Mouse (Mus musculus): Measurements from ENCODE around the gene Zdhhc19. TPM values are rescaled to one million over a fixed set of nuclear protein-coding genes. Genes with fewer than 3 reads are reported as not detected.

The Zdhhc19 gene
- polyA plus RNA-seq (2016; fragmentation: Nextera tagmentation; extraction: Ambion mirVana), result not detected in 2 replicates

- no peak for ATAC-seq (ENCODE audit: low FRiP score, low read depth)
- peaks cover 7% of the 10 kb centered on the region; the same call in 1 of the 2 replicates for H3K4me1 ChIP-seq
- H3K27me3 ChIP-seq, result peaks cover 8% of the 10 kb centered on the region; the same call in 1 of the 2 replicates
- no peak within 1 kb of the TSS for H3K4me3 ChIP-seq
- 83% methylated on average over 3 of the region's 3 CpGs for WGBS
- H3K9ac ChIP-seq (replicated peaks), result no peak within 1 kb of the TSS
- no peaks in the 10 kb centered on the region for H3K9me3 ChIP-seq
- no peak within 1 kb of the TSS for H3K27ac ChIP-seq (replicated peaks)
- H3K36me3 ChIP-seq, result no peaks in the 10 kb centered on the region
- no peak within 1 kb of the TSS for H3K4me2 ChIP-seq (replicated peaks)
These were observed at the start of gene Zdhhc19 for GRCm38 (mm10) chr16:32495965-32496364. TSS of gene Zdhhc19 (plus strand) at chr16:32496265.

DNA sequence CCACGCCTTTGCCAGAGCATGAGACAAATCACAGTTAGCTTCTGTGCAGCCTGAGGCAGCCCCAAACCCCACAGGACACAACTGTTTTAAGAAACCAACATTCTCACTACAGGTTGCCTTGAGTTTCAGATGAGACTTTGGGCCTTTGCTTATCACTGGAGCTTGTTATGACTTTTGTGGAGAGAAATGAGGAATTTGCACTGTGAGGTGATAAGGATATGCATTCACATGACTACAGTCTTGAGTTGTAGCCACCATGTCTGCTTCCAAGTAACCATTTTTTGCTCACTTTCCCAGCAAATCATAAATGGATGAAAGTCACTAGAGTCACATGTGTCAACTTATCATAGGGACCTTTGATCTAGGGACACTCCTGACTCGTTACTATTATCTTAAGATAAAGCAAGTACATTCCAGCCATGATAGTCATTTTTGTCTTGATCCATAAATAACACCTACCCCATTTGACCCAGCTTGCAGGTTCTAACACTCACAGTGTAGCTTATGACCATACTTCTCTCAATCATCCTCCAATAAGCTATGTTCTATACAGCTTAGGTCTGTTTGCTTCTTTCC, 49.4 kb upstream of the Zdhhc19 start:
- no peak for ATAC-seq (ENCODE audit: low FRiP score, low read depth)
- H3K4me3 ChIP-seq, result no peak overlapping the region
- 87% methylated on average over 2 of the region's 2 CpGs for WGBS
- H3K4me1 ChIP-seq, result no peaks in the 10 kb centered on the region
- no peak overlapping the region for H3K4me2 ChIP-seq (replicated peaks)
- no peak overlapping the region for H3K9ac ChIP-seq (replicated peaks)
- H3K9me3 ChIP-seq, result no peaks in the 10 kb centered on the region
- H3K36me3 ChIP-seq, result peaks cover 3% of the 10 kb centered on the region; the same call in 1 of the 2 replicates
- H3K27me3 ChIP-seq, result no peaks in the 10 kb centered on the region
- H3K27ac ChIP-seq (replicated peaks), result no peak overlapping the region

DNA sequence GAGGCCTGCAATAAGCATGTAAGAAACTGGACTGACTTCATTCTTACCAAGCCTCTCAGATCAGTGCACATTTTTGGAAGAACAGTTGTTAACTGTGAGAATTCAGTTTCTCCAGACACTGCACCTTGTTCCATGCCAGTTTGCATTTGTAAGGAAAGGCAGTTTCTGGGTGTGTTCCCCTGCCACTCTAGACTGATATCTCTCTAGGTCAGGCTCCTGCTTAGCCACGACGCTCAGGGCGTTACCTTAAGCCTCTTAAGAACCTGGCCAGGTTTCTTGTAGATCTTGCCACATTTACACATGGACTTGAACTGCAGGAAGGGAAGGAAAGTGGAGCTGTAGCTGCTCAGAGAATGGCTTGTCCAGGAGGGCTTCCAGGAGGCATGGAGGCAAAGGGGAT, 46.4 kb upstream of the Zdhhc19 start:
- Histone ChIP-seq H3K9me3 (no peaks in the 10 kb centered on the region), H3K4me3 (no peak overlapping the region), H3K36me3 (peaks cover 14% of the 10 kb centered on the region), H3K27ac (replicated peaks) (no peak overlapping the region), H3K4me2 (replicated peaks) (no peak overlapping the region), H3K4me1 (no peaks in the 10 kb centered on the region), H3K9ac (replicated peaks) (no peak overlapping the region), H3K27me3 (no peaks in the 10 kb centered on the region)
- no peak for ATAC-seq (ENCODE audit: low FRiP score, low read depth)
- 94% methylated on average over 3 of the region's 3 CpGs for WGBS

GRCm38 (mm10) chr16:32450133-32450532, 45.9 kb upstream of the Zdhhc19 start:
- 95% methylated on average over 2 of the region's 2 CpGs for WGBS
- H3K27ac ChIP-seq (replicated peaks), result no peak overlapping the region
- no peaks in the 10 kb centered on the region for H3K27me3 ChIP-seq
- ATAC-seq (ENCODE audit: low FRiP score, low read depth), result no peak
- no peaks in the 10 kb centered on the region for H3K4me1 ChIP-seq
- H3K9me3 ChIP-seq, result no peaks in the 10 kb centered on the region
- no peak overlapping the region for H3K9ac ChIP-seq (replicated peaks)
- H3K4me2 ChIP-seq (replicated peaks), result no peak overlapping the region
- peaks cover 19% of the 10 kb centered on the region for H3K36me3 ChIP-seq
- H3K4me3 ChIP-seq, result no peak overlapping the region

- no peak for ATAC-seq (ENCODE audit: low FRiP score, low read depth)
- no peak overlapping the region for H3K4me3 ChIP-seq
- no peaks in the 10 kb centered on the region for H3K9me3 ChIP-seq
- no peaks in the 10 kb centered on the region for H3K4me1 ChIP-seq
- no peaks in the 10 kb centered on the region for H3K27me3 ChIP-seq
- H3K27ac ChIP-seq (replicated peaks), result no peak overlapping the region
- no peak overlapping the region for H3K9ac ChIP-seq (replicated peaks)
- H3K36me3 ChIP-seq, result peaks cover 31% of the 10 kb centered on the region
- 95% methylated on average over 8 of the region's 8 CpGs for WGBS
- H3K4me2 ChIP-seq (replicated peaks), result no peak overlapping the region
These were observed 43.0 kb upstream of the Zdhhc19 start for GRCm38 (mm10) chr16:32453102-32453501.

- H3K4me3 ChIP-seq, result no peak overlapping the region
- 89% methylated on average over 5 of the region's 5 CpGs for WGBS
- H3K36me3 ChIP-seq, result peaks cover 37% of the 10 kb centered on the region
- H3K27me3 ChIP-seq, result no peaks in the 10 kb centered on the region
- no peak overlapping the region for H3K27ac ChIP-seq (replicated peaks)
- H3K9ac ChIP-seq (replicated peaks), result no peak overlapping the region
- H3K4me1 ChIP-seq, result no peaks in the 10 kb centered on the region
- H3K4me2 ChIP-seq (replicated peaks), result no peak overlapping the region
- no peaks in the 10 kb centered on the region for H3K9me3 ChIP-seq
- no peak for ATAC-seq (ENCODE audit: low FRiP score, low read depth)
These were observed 41.4 kb upstream of the Zdhhc19 start for GRCm38 (mm10) chr16:32454646-32455045.

GRCm38 (mm10) chr16:32456086-32456485, 40.0 kb upstream of the Zdhhc19 start:
- ATAC-seq (ENCODE audit: low FRiP score, low read depth), result no peak
- peaks cover 39% of the 10 kb centered on the region for H3K36me3 ChIP-seq
- H3K9ac ChIP-seq (replicated peaks), result no peak overlapping the region
- no peaks in the 10 kb centered on the region for H3K4me1 ChIP-seq
- no peaks in the 10 kb centered on the region for H3K27me3 ChIP-seq
- H3K27ac ChIP-seq (replicated peaks), result no peak overlapping the region
- H3K4me2 ChIP-seq (replicated peaks), result no peak overlapping the region
- H3K9me3 ChIP-seq, result no peaks in the 10 kb centered on the region
- H3K4me3 ChIP-seq, result no peak overlapping the region

- WGBS, result 91% methylated on average over 1 of the region's 1 CpGs
- peaks cover 37% of the 10 kb centered on the region for H3K36me3 ChIP-seq
- H3K27ac ChIP-seq (replicated peaks), result no peak overlapping the region
- no peak overlapping the region for H3K4me3 ChIP-seq
- H3K4me2 ChIP-seq (replicated peaks), result no peak overlapping the region
- H3K9me3 ChIP-seq, result no peaks in the 10 kb centered on the region
- H3K4me1 ChIP-seq, result no peaks in the 10 kb centered on the region
- no peak for ATAC-seq (ENCODE audit: low FRiP score, low read depth)
- H3K9ac ChIP-seq (replicated peaks), result no peak overlapping the region
- H3K27me3 ChIP-seq, result no peaks in the 10 kb centered on the region
These were observed 39.3 kb upstream of the Zdhhc19 start for GRCm38 (mm10) chr16:32456761-32457160.

DNA sequence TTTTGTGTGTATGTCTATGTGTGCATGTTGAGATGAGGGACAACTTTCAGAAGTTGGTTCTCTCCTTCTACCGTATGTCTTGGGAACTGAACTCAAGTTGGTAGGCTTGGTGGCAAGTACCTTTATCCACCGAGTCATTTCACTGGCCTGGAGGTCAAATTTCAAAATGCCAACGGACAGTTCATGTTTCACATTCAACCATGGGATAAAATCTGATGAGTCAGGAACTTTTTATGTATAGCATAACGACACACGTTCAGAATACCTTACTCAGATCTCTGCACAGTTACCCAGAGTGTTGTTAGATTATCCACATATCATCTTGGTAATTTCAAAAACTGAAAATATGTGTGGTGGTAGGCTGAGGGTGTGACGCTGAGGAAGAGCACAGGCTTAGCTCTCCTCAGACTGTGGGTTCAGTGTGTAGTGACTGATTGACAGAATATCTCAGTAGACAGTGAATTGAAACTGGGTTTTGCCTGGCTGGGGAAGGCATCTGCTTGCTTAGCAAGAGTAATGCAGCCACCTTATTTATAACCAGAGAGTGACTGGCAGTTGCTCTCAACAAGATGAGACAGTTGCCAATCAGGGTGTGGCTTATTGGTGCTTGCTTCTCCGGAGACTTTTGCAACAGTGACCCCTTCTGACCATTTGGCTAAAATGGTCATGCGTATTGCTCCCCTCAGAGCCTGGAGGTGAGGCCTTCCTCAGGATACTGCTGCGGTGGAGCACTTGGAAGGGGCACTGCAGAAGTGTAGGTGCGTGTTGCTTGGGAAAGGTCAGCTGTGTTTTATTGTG, 38.3 kb upstream of the Zdhhc19 start:
- H3K9ac ChIP-seq (replicated peaks), result no peak overlapping the region
- no peak for ATAC-seq (ENCODE audit: low FRiP score, low read depth)
- H3K4me3 ChIP-seq, result no peak overlapping the region
- H3K36me3 ChIP-seq, result peaks cover 30% of the 10 kb centered on the region
- H3K4me2 ChIP-seq (replicated peaks), result no peak overlapping the region
- no peaks in the 10 kb centered on the region for H3K4me1 ChIP-seq
- H3K27ac ChIP-seq (replicated peaks), result no peak overlapping the region
- WGBS, result 69% methylated on average over 10 of the region's 10 CpGs
- no peaks in the 10 kb centered on the region for H3K27me3 ChIP-seq
- H3K9me3 ChIP-seq, result no peaks in the 10 kb centered on the region

GRCm38 (mm10) chr16:32460518-32460917, 35.5 kb upstream of the Zdhhc19 start:
- no peak overlapping the region for H3K9ac ChIP-seq (replicated peaks)
- H3K4me2 ChIP-seq (replicated peaks), result no peak overlapping the region
- H3K4me1 ChIP-seq, result no peaks in the 10 kb centered on the region
- H3K9me3 ChIP-seq, result no peaks in the 10 kb centered on the region
- no peak overlapping the region for H3K4me3 ChIP-seq
- no peak for ATAC-seq (ENCODE audit: low FRiP score, low read depth)
- H3K36me3 ChIP-seq, result peaks cover 34% of the 10 kb centered on the region
- WGBS, result 58% methylated on average over 4 of the region's 4 CpGs
- no peaks in the 10 kb centered on the region for H3K27me3 ChIP-seq
- no peak overlapping the region for H3K27ac ChIP-seq (replicated peaks)

GRCm38 (mm10) chr16:32461713-32462112, 34.4 kb upstream of the Zdhhc19 start:
- 93% methylated on average over 5 of the region's 5 CpGs for WGBS
- H3K4me3 ChIP-seq, result no peak overlapping the region
- H3K9me3 ChIP-seq, result no peaks in the 10 kb centered on the region
- no peaks in the 10 kb centered on the region for H3K4me1 ChIP-seq
- no peak overlapping the region for H3K9ac ChIP-seq (replicated peaks)
- no peak for ATAC-seq (ENCODE audit: low FRiP score, low read depth)
- no peak overlapping the region for H3K4me2 ChIP-seq (replicated peaks)
- peaks cover 25% of the 10 kb centered on the region for H3K36me3 ChIP-seq
- H3K27ac ChIP-seq (replicated peaks), result no peak overlapping the region
- H3K27me3 ChIP-seq, result no peaks in the 10 kb centered on the region

- H3K9me3 ChIP-seq, result no peaks in the 10 kb centered on the region
- peaks cover 33% of the 10 kb centered on the region for H3K36me3 ChIP-seq
- no peaks in the 10 kb centered on the region for H3K4me1 ChIP-seq
- H3K27ac ChIP-seq (replicated peaks), result no peak overlapping the region
- H3K4me3 ChIP-seq, result no peak overlapping the region
- no peaks in the 10 kb centered on the region for H3K27me3 ChIP-seq
- ATAC-seq (ENCODE audit: low FRiP score, low read depth), result no peak
- WGBS, result 97% methylated on average over 16 of the region's 16 CpGs
- H3K4me2 ChIP-seq (replicated peaks), result no peak overlapping the region
- no peak overlapping the region for H3K9ac ChIP-seq (replicated peaks)
These were observed 33.1 kb upstream of the Zdhhc19 start for GRCm38 (mm10) chr16:32462950-32463349.

Measured in midbrain, embryonic 12.5 days (tissue).